Mouse (Mus musculus): ENCODE measurements around the gene Tmem270. TPM values are rescaled to one million over a fixed set of nuclear protein-coding genes. Genes with fewer than 3 reads are reported as not detected.
"Not testable (repeated sequence)": the region's sequence is repeated elsewhere in the genome, so short reads cannot be mapped to it uniquely, and the experiment has no call there.

The Tmem270 gene
- polyA plus RNA-seq, 1 experiment from 2014 or later: not detected

GRCm38 (mm10) chr5:134941472-134942209 lies 35.1 kb upstream of the Tmem270 start:
- Histone ChIP-seq H3K27me3 (replicated peaks) (peaks cover 21% of the 10 kb centered on the region), H3K4me3 (no peak overlapping the region), H3K9me3 (no peaks in the 10 kb centered on the region), H3K4me1 (peaks cover 16% of the 10 kb centered on the region), H3K36me3 (no peaks in the 10 kb centered on the region), H3K27ac (replicated peaks) (no peak overlapping the region), H3K9ac (no peak overlapping the region), H3K4me2 (no peak overlapping the region)
- WGBS: 77% methylated on average over 14 of the region's 14 CpGs
- no peak for ATAC-seq (ENCODE audit: extremely low read depth, insufficient number of reproducible peaks, low FRiP score, low TSS enrichment)

- H3K27me3 ChIP-seq (replicated peaks); H3K9ac ChIP-seq; H3K4me3 ChIP-seq; H3K4me2 ChIP-seq; ATAC-seq (ENCODE audit: extremely low read depth, insufficient number of reproducible peaks, low FRiP score, low TSS enrichment); H3K36me3 ChIP-seq; H3K9me3 ChIP-seq; H3K27ac ChIP-seq (replicated peaks); H3K4me1 ChIP-seq: not testable (repeated sequence)
- 79% methylated on average over 3 of the region's 7 CpGs for WGBS
These were observed 33.0 kb upstream of the Tmem270 start for GRCm38 (mm10) chr5:134939554-134939953.

- no peaks in the 10 kb centered on the region for H3K36me3 ChIP-seq
- H3K4me3 ChIP-seq: no peak overlapping the region
- H3K4me1 ChIP-seq: 0 out of 2 replicates have a peak, but pooled peaks cover 5% of the 10 kb centered on the region
- ATAC-seq (ENCODE audit: extremely low read depth, insufficient number of reproducible peaks, low FRiP score, low TSS enrichment): no peak
- peaks cover 5% of the 10 kb centered on the region; the same call in 1 of the 2 replicates for H3K27me3 ChIP-seq (replicated peaks)
- H3K27ac ChIP-seq (replicated peaks): no peak overlapping the region
- no peaks in the 10 kb centered on the region for H3K9me3 ChIP-seq
- no peak overlapping the region for H3K9ac ChIP-seq
- no peak overlapping the region for H3K4me2 ChIP-seq
- WGBS: 63% methylated on average over 3 of the region's 3 CpGs
These were observed 32.5 kb upstream of the Tmem270 start for GRCm38 (mm10) chr5:134939069-134939468.

DNA sequence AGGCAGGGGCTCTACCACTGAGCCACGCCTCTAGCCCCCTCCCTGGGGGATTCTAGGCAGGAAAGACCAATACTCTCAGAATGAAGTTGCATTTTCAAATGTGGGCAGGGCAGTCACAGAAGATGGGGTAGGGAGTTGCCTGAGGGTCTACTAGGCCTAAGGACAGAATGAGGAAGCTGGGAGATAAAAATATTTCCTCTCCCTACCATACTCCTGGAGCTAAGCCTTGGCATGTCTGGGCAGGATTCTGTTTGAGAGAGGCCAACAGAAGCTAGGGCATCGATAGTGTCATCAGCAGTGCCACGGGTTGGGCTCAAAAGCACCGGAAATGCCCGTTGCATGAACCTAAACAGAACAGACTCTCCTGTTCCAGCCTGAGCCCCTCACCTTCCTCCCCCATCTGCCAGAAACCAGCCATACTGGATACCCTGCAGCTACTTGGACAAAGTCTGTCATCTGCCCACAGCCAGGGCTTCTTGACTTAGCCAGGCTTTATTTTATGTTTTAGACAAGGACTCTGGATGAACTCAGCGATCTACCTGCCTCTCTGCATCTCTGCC lies 30.2 kb upstream of the Tmem270 start:
- H3K27me3 ChIP-seq (replicated peaks): no peaks in the 10 kb centered on the region
- WGBS: 86% methylated on average over 6 of the region's 6 CpGs
- H3K4me3 ChIP-seq: no peak overlapping the region
- H3K9ac ChIP-seq: no peak overlapping the region
- H3K36me3 ChIP-seq: no peaks in the 10 kb centered on the region
- no peak overlapping the region for H3K27ac ChIP-seq (replicated peaks)
- no peaks in the 10 kb centered on the region for H3K9me3 ChIP-seq
- H3K4me1 ChIP-seq: peaks cover 5% of the 10 kb centered on the region; the same call in 1 of the 2 replicates
- H3K4me2 ChIP-seq: no peak overlapping the region
- ATAC-seq (ENCODE audit: extremely low read depth, insufficient number of reproducible peaks, low FRiP score, low TSS enrichment): no peak

- Histone ChIP-seq H3K4me3 (no peak overlapping the region), H3K4me2 (no peak overlapping the region), H3K4me1 (peaks cover 8% of the 10 kb centered on the region; the same call in 1 of the 2 replicates), H3K36me3 (no peaks in the 10 kb centered on the region), H3K9ac (no peak overlapping the region), H3K27ac (replicated peaks) (no peak overlapping the region), H3K27me3 (replicated peaks) (no peaks in the 10 kb centered on the region), H3K9me3 (no peaks in the 10 kb centered on the region)
- no peak for ATAC-seq (ENCODE audit: extremely low read depth, insufficient number of reproducible peaks, low FRiP score, low TSS enrichment)
- WGBS: 83% methylated on average over 6 of the region's 6 CpGs
These were observed 29.5 kb upstream of the Tmem270 start for GRCm38 (mm10) chr5:134936051-134936450.

GRCm38 (mm10) chr5:134934666-134935065 lies 28.1 kb upstream of the Tmem270 start:
- Histone ChIP-seq H3K27ac (replicated peaks) (no peak overlapping the region), H3K4me3 (no peak overlapping the region), H3K4me2 (no peak overlapping the region), H3K4me1 (peaks cover 8% of the 10 kb centered on the region; the same call in 1 of the 2 replicates), H3K9ac (no peak overlapping the region), H3K36me3 (no peaks in the 10 kb centered on the region), H3K9me3 (no peaks in the 10 kb centered on the region), H3K27me3 (replicated peaks) (0 out of 2 replicates have a peak, but pooled peaks cover 2% of the 10 kb centered on the region)
- ATAC-seq (ENCODE audit: extremely low read depth, insufficient number of reproducible peaks, low FRiP score, low TSS enrichment): no peak
- 80% methylated on average over 3 of the region's 3 CpGs for WGBS

DNA sequence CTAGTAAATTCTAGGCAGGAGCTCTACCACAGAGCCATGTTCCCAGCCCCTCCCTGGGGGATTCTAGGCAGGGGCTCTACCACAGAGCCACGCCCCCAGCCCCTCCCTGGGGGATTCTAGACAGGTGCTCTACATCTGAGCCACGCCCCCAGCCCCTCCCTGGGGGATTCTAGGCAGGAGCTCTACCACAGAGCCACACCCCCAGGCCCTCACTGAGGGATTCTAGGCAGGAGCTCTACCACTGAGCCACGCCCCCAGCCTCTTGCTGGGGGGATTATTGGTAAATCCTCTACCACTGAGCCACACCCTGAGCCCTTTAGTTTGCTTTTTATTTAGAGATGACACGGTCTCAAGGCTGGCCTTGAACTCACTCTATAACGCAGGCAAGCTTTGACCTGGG lies 27.2 kb upstream of the Tmem270 start:
- ATAC-seq (ENCODE audit: extremely low read depth, insufficient number of reproducible peaks, low FRiP score, low TSS enrichment); H3K27me3 ChIP-seq (replicated peaks); H3K36me3 ChIP-seq; H3K4me3 ChIP-seq; H3K4me1 ChIP-seq; H3K9me3 ChIP-seq; H3K27ac ChIP-seq (replicated peaks); H3K9ac ChIP-seq: not testable (repeated sequence)
- H3K4me2 ChIP-seq: peak overlapping the region; percentile 98
- 91% methylated on average over 5 of the region's 5 CpGs for WGBS

DNA sequence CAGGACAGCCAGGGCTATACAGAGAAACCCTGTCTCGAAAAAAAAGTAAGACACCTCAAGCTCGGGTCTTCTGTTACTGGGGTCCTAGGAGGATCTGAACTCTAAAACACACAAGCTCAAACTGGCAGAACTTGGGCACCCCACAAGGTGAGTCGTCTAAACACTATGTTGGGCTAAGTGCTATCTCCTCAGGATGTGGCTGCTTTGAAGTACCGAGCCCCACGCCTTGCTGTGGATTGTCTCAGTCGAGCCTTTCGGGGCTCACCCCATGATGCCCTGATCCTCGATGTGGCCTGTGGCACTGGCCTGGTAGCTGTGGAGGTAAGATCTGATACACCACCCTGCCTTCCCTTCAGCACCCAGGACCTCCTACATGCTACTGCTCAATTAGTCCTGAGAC lies 26.7 kb upstream of the Tmem270 start:
- 78% methylated on average over 8 of the region's 8 CpGs for WGBS
- no peak overlapping the region for H3K27ac ChIP-seq (replicated peaks)
- H3K9ac ChIP-seq: peak overlapping the region; percentile 89; the same call in 1 of the 2 replicates
- peak overlapping the region; percentile 85 for H3K4me3 ChIP-seq
- H3K36me3 ChIP-seq: no peaks in the 10 kb centered on the region
- H3K4me2 ChIP-seq: peak overlapping the region; percentile 98
- peaks cover 6% of the 10 kb centered on the region; the same call in 1 of the 2 replicates for H3K27me3 ChIP-seq (replicated peaks)
- peaks cover 8% of the 10 kb centered on the region; the same call in 1 of the 2 replicates for H3K4me1 ChIP-seq
- no peaks in the 10 kb centered on the region for H3K9me3 ChIP-seq
- ATAC-seq (ENCODE audit: extremely low read depth, insufficient number of reproducible peaks, low FRiP score, low TSS enrichment): no peak

GRCm38 (mm10) chr5:134932903-134933276 lies 26.4 kb upstream of the Tmem270 start:
- peak overlapping the region; percentile 84 for H3K27ac ChIP-seq (replicated peaks)
- peaks cover 6% of the 10 kb centered on the region; the same call in 1 of the 2 replicates for H3K27me3 ChIP-seq (replicated peaks)
- H3K9ac ChIP-seq: peak overlapping the region; percentile 89
- no peaks in the 10 kb centered on the region for H3K36me3 ChIP-seq
- peaks cover 8% of the 10 kb centered on the region; the same call in 1 of the 2 replicates for H3K4me1 ChIP-seq
- WGBS: 38% methylated on average over 9 of the region's 9 CpGs
- H3K9me3 ChIP-seq: no peaks in the 10 kb centered on the region
- peak overlapping the region; percentile 85 for H3K4me3 ChIP-seq
- peak overlapping the region; percentile 98 for H3K4me2 ChIP-seq
- ATAC-seq (ENCODE audit: extremely low read depth, insufficient number of reproducible peaks, low FRiP score, low TSS enrichment): no peak

GRCm38 (mm10) chr5:134932179-134932902 lies 25.8 kb upstream of the Tmem270 start, which contains the start of gene Mettl27:
Gene Mettl27 (plus strand): TSS chr5:134932368.
- H3K9me3 ChIP-seq: no peaks in the 10 kb centered on the region
- under 1% methylated on average over 41 of the region's 41 CpGs for WGBS
- H3K9ac ChIP-seq: peak within 1 kb of the TSS; percentile 89
- H3K27me3 ChIP-seq (replicated peaks): peaks cover 6% of the 10 kb centered on the region; the same call in 1 of the 2 replicates
- peaks cover 8% of the 10 kb centered on the region; the same call in 1 of the 2 replicates for H3K4me1 ChIP-seq
- H3K27ac ChIP-seq (replicated peaks): peak within 1 kb of the TSS; percentile 84
- peak within 1 kb of the TSS; percentile 98 for H3K4me2 ChIP-seq
- H3K36me3 ChIP-seq: no peaks in the 10 kb centered on the region
- H3K4me3 ChIP-seq: peak within 1 kb of the TSS; percentile 85
- peak; percentile 95 for ATAC-seq (ENCODE audit: extremely low read depth, insufficient number of reproducible peaks, low FRiP score, low TSS enrichment)

GRCm38 (mm10) chr5:134929988-134930387 lies 23.5 kb upstream of the Tmem270 start:
- Histone ChIP-seq H3K27me3 (replicated peaks) (peaks cover 10% of the 10 kb centered on the region; the same call in 1 of the 2 replicates), H3K4me1 (peaks cover 8% of the 10 kb centered on the region; the same call in 1 of the 2 replicates), H3K9me3 (no peaks in the 10 kb centered on the region), H3K4me3 (no peak overlapping the region), H3K4me2 (no peak overlapping the region), H3K9ac (no peak overlapping the region), H3K27ac (replicated peaks) (no peak overlapping the region), H3K36me3 (no peaks in the 10 kb centered on the region)
- no peak for ATAC-seq (ENCODE audit: extremely low read depth, insufficient number of reproducible peaks, low FRiP score, low TSS enrichment)
- 75% methylated on average over 2 of the region's 2 CpGs for WGBS
